Mouse (Mus musculus) frontal cortex, postnatal 14 days (tissue): ENCODE measurements around the gene Tmem43.

ENCODE experiments used
- DNase-seq, 2 experiments: peaks; one replicate each; pipeline ENCODE4 v3.0.0; 2022; ENCODE audit warnings: low spot score in 2 of 2

The Tmem43 gene

DNA sequence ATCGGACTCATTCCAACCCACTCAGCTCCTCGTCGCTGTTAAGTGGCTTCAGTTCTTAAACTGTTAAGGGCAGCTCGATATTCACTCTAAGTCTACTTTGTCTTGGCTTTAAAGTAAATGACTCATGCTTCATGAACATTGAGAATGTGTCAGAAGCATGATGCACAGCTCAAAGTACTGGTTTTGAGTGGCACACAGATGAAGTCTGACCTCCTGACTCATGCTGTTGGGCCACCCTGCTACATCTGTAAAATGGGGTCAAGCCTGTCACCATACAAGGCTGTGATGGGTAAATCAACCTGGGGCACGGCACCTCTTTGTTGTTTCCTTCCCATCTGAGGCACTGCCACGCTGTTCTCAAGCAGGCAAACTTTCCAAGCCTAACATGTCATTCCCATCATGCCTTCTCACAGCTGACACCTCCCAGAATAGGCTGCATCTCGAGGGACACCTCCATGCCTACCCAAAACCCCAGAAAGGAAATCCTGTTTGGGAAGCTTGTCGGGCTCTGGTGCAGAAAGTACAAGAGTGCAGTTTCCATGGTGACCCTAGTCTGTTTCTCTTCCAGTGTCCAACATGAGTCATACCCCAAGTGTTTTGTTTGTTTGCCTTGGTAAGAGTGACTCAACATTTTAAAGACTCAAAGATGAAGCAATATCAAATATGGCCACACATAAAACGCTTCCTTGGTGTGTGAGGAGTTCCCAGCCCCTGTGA is 15.2 kb downstream of the Tmem43 start:
- peak in 1 of 2 experiments; percentile 36 for DNase-seq

DNA sequence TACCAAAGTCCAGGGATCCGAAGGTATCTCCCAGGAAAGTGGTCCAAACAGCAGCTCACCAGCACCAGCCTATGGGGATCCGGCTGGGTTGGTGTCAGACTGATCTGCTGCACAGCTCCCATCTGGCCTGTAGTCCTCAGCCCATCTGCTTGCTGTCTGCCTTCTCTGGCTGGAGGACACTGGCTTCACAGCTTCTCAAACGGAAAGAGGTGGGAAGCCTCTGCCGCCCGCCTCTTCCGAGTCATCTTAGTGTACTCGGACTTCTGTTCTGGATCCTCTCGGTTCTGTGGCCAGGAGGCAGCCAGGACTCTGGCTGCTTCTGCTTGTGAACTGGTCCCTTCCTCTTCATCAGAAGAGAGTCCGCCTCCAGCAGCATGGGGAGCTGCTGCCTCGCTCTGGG is 16.4 kb downstream of the Tmem43 start:
- no peak for DNase-seq

DNA sequence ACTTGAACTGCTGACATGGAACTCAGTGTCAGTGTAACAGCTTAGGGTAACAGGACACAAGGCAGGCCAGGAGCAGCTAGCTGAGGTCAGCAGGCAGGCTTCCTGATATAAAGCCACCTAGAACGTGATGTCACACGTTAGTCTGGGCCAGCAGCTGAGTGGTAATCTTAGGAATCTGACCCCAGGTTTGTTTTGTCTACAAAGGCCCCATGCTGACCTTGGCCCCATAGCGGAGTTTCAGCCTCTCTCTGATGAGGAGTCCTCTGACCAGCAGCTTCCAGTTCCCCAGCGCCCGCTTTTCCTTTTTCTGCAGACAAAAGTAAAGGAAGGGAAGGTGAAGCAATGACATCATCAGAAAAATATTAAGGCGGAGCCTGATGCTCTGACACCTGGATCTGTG is 17.5 kb downstream of the Tmem43 start:
- no peak for DNase-seq

GRCm38 (mm10) chr6:91493053-91493452 is 19.6 kb downstream of the Tmem43 start:
- DNase-seq: no peak

GRCm38 (mm10) chr6:91494526-91494925 is 21.0 kb downstream of the Tmem43 start:
- DNase-seq: no peak

GRCm38 (mm10) chr6:91503302-91503701 is 29.8 kb downstream of the Tmem43 start:
- DNase-seq: no peak

DNA sequence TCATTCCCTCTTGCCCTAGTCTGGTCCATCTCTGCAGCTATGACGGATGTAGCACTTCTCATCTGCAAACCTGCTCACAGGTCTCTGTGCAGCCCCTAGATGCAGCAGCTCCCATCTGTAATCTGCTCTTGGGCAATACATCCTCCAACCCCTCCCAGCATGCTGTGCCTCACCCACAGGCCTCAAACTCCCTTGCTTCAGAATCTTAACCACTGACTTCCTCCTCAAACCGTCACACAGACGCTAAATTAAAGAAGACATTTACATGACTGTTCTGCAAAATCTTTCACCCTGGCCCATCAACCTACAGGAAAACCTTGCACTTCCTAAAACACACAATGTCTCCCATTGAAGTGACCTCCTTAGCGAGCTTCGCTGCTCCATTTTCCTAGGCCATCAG is 32.5 kb downstream of the Tmem43 start:
- no peak for DNase-seq

DNA sequence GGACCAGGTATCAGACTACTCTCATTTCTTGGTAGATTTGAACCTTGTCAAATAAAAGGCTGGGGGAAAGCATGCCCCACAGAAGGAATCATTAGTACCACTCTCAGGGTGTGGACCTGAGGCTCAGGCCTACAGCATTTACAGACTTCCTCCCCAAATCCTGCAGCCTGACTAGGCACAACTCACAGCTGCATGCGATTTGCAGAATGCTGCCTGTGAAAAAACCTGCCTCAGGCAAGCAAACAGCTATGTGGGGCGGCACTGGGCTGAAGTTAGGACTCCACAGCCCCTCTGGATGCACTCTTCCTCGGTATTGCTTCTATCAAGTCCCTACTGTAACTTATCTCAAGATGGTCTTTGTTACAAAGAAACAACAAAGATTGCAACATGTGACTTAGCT is 34.5 kb downstream of the Tmem43 start:
- no peak for DNase-seq

- peak in 1 of 2 experiments; percentile 36 for DNase-seq
Observed at GRCm38 (mm10) chr6:91509326-91509725, 35.8 kb downstream of the Tmem43 start.

DNA sequence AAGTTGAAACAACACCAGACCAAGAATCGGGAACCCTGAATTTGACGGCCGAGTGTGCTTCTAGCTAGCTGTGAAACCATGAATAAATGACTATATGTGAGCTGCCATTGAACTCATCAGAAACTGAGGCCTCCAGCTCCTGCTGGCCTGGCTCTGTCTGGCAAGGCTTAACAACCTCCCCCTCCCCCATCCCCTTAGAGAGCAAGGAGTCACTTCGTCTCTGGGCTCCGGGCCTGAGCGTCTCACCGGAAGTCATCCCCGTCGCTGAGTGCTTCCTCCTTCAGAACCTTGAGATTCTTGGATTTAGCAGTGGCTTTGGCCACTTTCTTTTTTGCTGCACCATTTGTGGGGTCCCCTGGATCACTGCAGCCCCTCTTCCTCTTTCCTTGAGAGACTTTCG is 36.7 kb downstream of the Tmem43 start:
- no peak for DNase-seq

GRCm38 (mm10) chr6:91514135-91514534 is 40.6 kb downstream of the Tmem43 start:
- no peak for DNase-seq

- no peak for DNase-seq
Observed at GRCm38 (mm10) chr6:91514737-91515362, 41.3 kb downstream of the Tmem43 start.

GRCm38 (mm10) chr6:91515545-91516449 is 42.3 kb downstream of the Tmem43 start, which contains the start of the genes Xpc and Lsm3:
Gene Xpc, minus strand, starts transcription at chr6:91515888.
Gene Lsm3, plus strand, starts transcription at chr6:91515928.
- DNase-seq: peak; percentile 96 to 97

- no peak for DNase-seq
Observed at GRCm38 (mm10) chr6:91518454-91519020, 45.0 kb downstream of the Tmem43 start.

- DNase-seq: no peak
Observed at GRCm38 (mm10) chr6:91522816-91523215, 49.3 kb downstream of the Tmem43 start.

DNA sequence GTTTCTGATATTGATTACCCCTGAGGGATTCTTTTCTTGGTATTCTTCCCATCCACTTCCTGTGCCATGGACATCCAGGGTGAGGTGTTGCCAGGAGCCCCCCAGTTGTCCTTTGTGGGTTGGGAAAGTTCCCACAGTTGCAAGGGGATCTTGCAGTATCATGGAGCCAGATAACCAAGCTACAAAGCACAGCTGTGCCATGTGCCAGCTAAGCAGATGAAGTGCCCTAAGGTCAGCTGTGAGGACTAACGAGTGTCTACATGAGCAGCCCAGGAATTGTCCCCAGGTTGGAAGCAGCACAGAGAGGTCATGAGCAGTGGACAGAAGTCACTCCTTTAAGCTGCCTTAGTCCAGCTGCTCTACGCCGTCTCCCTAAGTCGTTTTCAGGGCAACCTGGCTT is 52.0 kb downstream of the Tmem43 start:
- no peak for DNase-seq

- DNase-seq: no peak
Observed at GRCm38 (mm10) chr6:91527227-91527860, 53.8 kb downstream of the Tmem43 start.

GRCm38 (mm10) chr6:91528265-91528664 is 54.8 kb downstream of the Tmem43 start:
- no peak for DNase-seq

GRCm38 (mm10) chr6:91530673-91531072 is 57.2 kb downstream of the Tmem43 start:
- no peak for DNase-seq

DNA sequence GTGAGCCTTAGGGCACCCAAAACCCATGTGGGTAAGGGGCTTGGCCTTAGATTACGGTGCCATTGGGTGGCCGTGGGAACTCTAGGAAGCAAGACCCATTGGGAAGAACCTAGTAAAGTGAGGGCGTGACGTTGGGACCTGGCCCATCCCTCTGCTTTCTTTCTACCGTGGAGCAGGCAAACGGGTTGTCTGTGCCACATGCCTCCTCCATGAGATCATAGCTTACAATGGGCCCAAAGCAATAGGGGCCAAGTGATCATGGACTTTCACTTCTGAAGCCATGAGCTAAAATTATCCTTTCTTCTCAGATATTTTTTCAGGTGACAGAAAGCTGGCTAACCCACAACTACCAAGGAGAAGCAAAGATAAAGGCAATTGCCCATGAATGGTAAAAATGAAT is 57.8 kb downstream of the Tmem43 start:
- DNase-seq: no peak

- no peak for DNase-seq
Observed at GRCm38 (mm10) chr6:91532661-91533060, 59.2 kb downstream of the Tmem43 start.

DNA sequence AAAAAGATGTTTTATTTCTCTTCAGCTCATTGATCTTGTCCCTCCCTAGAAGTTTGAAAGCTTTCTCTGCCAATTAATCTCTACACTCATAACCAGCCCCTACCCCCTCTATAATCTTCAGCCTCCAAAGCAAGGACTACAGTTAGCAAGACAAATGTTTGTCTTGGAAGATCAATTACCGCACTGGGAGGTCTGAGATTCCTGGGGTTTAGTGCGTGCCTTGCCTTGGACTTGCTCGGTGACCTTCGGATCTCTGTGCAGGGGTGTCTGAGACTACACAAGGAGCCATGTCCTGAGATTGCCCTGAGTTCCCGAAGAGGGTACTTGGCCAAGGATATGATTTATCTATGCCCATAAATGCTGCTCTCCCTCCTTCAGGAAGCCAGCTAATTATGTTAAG is 59.9 kb downstream of the Tmem43 start:
- no peak for DNase-seq
